Mouse (Mus musculus) heart, postnatal 0 days (tissue): ENCODE results near the gene Atrnl1.

ENCODE experiments used
- CTCF ChIP-seq: IDR thresholded peaks from 2 replicates; pipeline ENCODE4 v1.5.1; 2016; ENCODE audit warnings: antibody characterized with exemption, control low read depth, low read depth
- EP300 ChIP-seq: IDR thresholded peaks from 2 replicates; pipeline ENCODE4 v1.6.1; 2016; ENCODE audit warnings: antibody characterized with exemption, low read depth

GRCm38 (mm10) chr19:58091911-58092310, 481.1 kb downstream of the Atrnl1 start:
- TF ChIP-seq CTCF: no peak
- no peak for TF ChIP-seq EP300
